Mouse (Mus musculus): ENCODE data around the gene P3h3. TPM values are rescaled to one million over a fixed set of nuclear protein-coding genes. Genes with fewer than 3 reads are reported as not detected.
"Not testable (repeated sequence)": the region's sequence is repeated elsewhere in the genome, so short reads cannot be mapped to it uniquely, and the experiment has no call there.

P3h3 gene
- polyA plus RNA-seq, 1 experiment from 2014 or later: 28.1 TPM

- 41% methylated on average over 3 of the region's 3 CpGs for WGBS
- DNase-seq (ENCODE audit: low spot score) (no peak), ATAC-seq (replicated peaks; ENCODE audit: low FRiP score, low TSS enrichment, low read depth) (no peak)
- H3K36me3 ChIP-seq (ENCODE audit: control insufficient read depth, insufficient read depth, low read length): no peaks in the 10 kb centered on the region
- H3K4me3 ChIP-seq (ENCODE audit: low read depth, low read length): no peak overlapping the region
- H3K9me3 ChIP-seq (ENCODE audit: control insufficient read depth, low read length): no peaks in the 10 kb centered on the region
- no peak overlapping the region for H3K9ac ChIP-seq (ENCODE audit: low read length)
- H3K4me2 ChIP-seq (ENCODE audit: low read length): no peak overlapping the region
- H3K27me3 ChIP-seq (replicated peaks; ENCODE audit: control insufficient read depth, insufficient read depth, low read length): no peaks in the 10 kb centered on the region
- H3K27ac ChIP-seq (ENCODE audit: low read depth): no peak overlapping the region
- H3K4me1 ChIP-seq (replicated peaks; ENCODE audit: control insufficient read depth, insufficient read depth, low read length): no peaks in the 10 kb centered on the region
Observed at GRCm38 (mm10) chr6:124898359-124898758, 40.8 kb upstream of the P3h3 start.

GRCm38 (mm10) chr6:124894113-124894512 is 36.6 kb upstream of the P3h3 start:
- not testable (repeated sequence) for H3K27ac ChIP-seq (ENCODE audit: low read depth); H3K9ac ChIP-seq (ENCODE audit: low read length); H3K4me1 ChIP-seq (replicated peaks; ENCODE audit: control insufficient read depth, insufficient read depth, low read length); H3K4me3 ChIP-seq (ENCODE audit: low read depth, low read length); H3K36me3 ChIP-seq (ENCODE audit: control insufficient read depth, insufficient read depth, low read length); H3K9me3 ChIP-seq (ENCODE audit: control insufficient read depth, low read length); ATAC-seq (replicated peaks; ENCODE audit: low FRiP score, low TSS enrichment, low read depth); H3K27me3 ChIP-seq (replicated peaks; ENCODE audit: control insufficient read depth, insufficient read depth, low read length); H3K4me2 ChIP-seq (ENCODE audit: low read length); DNase-seq (ENCODE audit: low spot score)
- 78% methylated on average over 2 of the region's 2 CpGs for WGBS

GRCm38 (mm10) chr6:124890997-124891396 is 33.4 kb upstream of the P3h3 start:
- Histone ChIP-seq H3K9ac (ENCODE audit: low read length) (no peak overlapping the region), H3K4me2 (ENCODE audit: low read length) (no peak overlapping the region), H3K9me3 (ENCODE audit: control insufficient read depth, low read length) (no peaks in the 10 kb centered on the region), H3K27ac (ENCODE audit: low read depth) (no peak overlapping the region), H3K27me3 (replicated peaks; ENCODE audit: control insufficient read depth, insufficient read depth, low read length) (no peaks in the 10 kb centered on the region), H3K4me3 (ENCODE audit: low read depth, low read length) (no peak overlapping the region), H3K4me1 (replicated peaks; ENCODE audit: control insufficient read depth, insufficient read depth, low read length) (no peaks in the 10 kb centered on the region), H3K36me3 (ENCODE audit: control insufficient read depth, insufficient read depth, low read length) (no peaks in the 10 kb centered on the region)
- 58% methylated on average over 6 of the region's 6 CpGs for WGBS
- ATAC-seq (replicated peaks; ENCODE audit: low FRiP score, low TSS enrichment, low read depth) (no peak), DNase-seq (ENCODE audit: low spot score) (no peak)

DNA sequence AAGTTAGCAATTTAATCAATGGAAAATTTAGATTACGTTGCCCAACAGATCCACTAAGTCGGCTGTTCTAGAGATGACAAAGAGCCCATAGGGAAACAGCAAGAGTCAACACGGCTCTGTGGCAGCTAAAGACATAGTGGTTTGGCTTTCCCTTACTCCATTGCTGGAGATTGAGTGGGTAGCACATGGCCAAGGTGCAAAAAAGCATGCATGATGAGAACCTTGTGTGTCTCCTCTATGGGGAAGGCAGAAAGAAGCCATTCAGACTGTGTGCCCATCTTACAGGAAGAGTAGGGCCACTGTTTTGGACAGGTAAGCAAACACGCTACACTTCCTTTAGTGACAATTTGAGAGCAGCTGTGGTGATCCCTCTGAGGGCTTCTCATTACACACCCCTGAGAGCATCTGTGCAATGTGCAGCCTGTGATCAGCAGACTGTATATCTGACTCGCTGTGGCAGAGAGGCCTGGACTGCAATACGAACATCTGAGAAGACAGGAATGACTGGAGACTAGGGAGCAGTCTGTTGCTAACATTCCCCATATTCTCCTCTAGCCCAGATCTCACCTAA is 31.1 kb upstream of the P3h3 start:
- ATAC-seq (replicated peaks; ENCODE audit: low FRiP score, low TSS enrichment, low read depth) (no peak), DNase-seq (ENCODE audit: low spot score) (no peak)
- H3K4me1 ChIP-seq (replicated peaks; ENCODE audit: control insufficient read depth, insufficient read depth, low read length): no peaks in the 10 kb centered on the region
- 88% methylated on average over 6 of the region's 6 CpGs for WGBS
- no peak overlapping the region for H3K27ac ChIP-seq (ENCODE audit: low read depth)
- H3K27me3 ChIP-seq (replicated peaks; ENCODE audit: control insufficient read depth, insufficient read depth, low read length): no peaks in the 10 kb centered on the region
- no peaks in the 10 kb centered on the region for H3K36me3 ChIP-seq (ENCODE audit: control insufficient read depth, insufficient read depth, low read length)
- no peak overlapping the region for H3K9ac ChIP-seq (ENCODE audit: low read length)
- no peak overlapping the region for H3K4me2 ChIP-seq (ENCODE audit: low read length)
- H3K4me3 ChIP-seq (ENCODE audit: low read depth, low read length): no peak overlapping the region
- no peaks in the 10 kb centered on the region for H3K9me3 ChIP-seq (ENCODE audit: control insufficient read depth, low read length)

GRCm38 (mm10) chr6:124887986-124888385 is 30.4 kb upstream of the P3h3 start, which contains the start of gene Cd4:
Gene Cd4 (minus strand): TSS chr6:124888221.
- 68% methylated on average over 9 of the region's 9 CpGs for WGBS
- ATAC-seq (replicated peaks; ENCODE audit: low FRiP score, low TSS enrichment, low read depth) (no peak), DNase-seq (ENCODE audit: low spot score) (no peak)
- H3K4me2 ChIP-seq (ENCODE audit: low read length): no peak within 1 kb of the TSS
- no peaks in the 10 kb centered on the region for H3K36me3 ChIP-seq (ENCODE audit: control insufficient read depth, insufficient read depth, low read length)
- no peak within 1 kb of the TSS for H3K27ac ChIP-seq (ENCODE audit: low read depth)
- H3K4me1 ChIP-seq (replicated peaks; ENCODE audit: control insufficient read depth, insufficient read depth, low read length): no peaks in the 10 kb centered on the region
- H3K9me3 ChIP-seq (ENCODE audit: control insufficient read depth, low read length): no peaks in the 10 kb centered on the region
- no peaks in the 10 kb centered on the region for H3K27me3 ChIP-seq (replicated peaks; ENCODE audit: control insufficient read depth, insufficient read depth, low read length)
- no peak within 1 kb of the TSS for H3K4me3 ChIP-seq (ENCODE audit: low read depth, low read length)
- H3K9ac ChIP-seq (ENCODE audit: low read length): no peak within 1 kb of the TSS

- H3K27ac ChIP-seq (ENCODE audit: low read depth): no peak overlapping the region
- H3K9ac ChIP-seq (ENCODE audit: low read length): no peak overlapping the region
- ATAC-seq (replicated peaks; ENCODE audit: low FRiP score, low TSS enrichment, low read depth) (no peak), DNase-seq (ENCODE audit: low spot score) (no peak)
- H3K4me1 ChIP-seq (replicated peaks; ENCODE audit: control insufficient read depth, insufficient read depth, low read length): no peaks in the 10 kb centered on the region
- H3K4me2 ChIP-seq (ENCODE audit: low read length): no peak overlapping the region
- no peaks in the 10 kb centered on the region for H3K36me3 ChIP-seq (ENCODE audit: control insufficient read depth, insufficient read depth, low read length)
- no peak overlapping the region for H3K4me3 ChIP-seq (ENCODE audit: low read depth, low read length)
- no peaks in the 10 kb centered on the region for H3K9me3 ChIP-seq (ENCODE audit: control insufficient read depth, low read length)
- H3K27me3 ChIP-seq (replicated peaks; ENCODE audit: control insufficient read depth, insufficient read depth, low read length): no peaks in the 10 kb centered on the region
- WGBS: 90% methylated on average over 8 of the region's 8 CpGs
Observed at GRCm38 (mm10) chr6:124885956-124886381, 28.4 kb upstream of the P3h3 start.

GRCm38 (mm10) chr6:124884714-124885500 is 27.4 kb upstream of the P3h3 start:
- Histone ChIP-seq H3K9ac (ENCODE audit: low read length) (no peak overlapping the region), H3K27ac (ENCODE audit: low read depth) (no peak overlapping the region), H3K4me1 (replicated peaks; ENCODE audit: control insufficient read depth, insufficient read depth, low read length) (no peaks in the 10 kb centered on the region), H3K4me2 (ENCODE audit: low read length) (no peak overlapping the region), H3K36me3 (ENCODE audit: control insufficient read depth, insufficient read depth, low read length) (no peaks in the 10 kb centered on the region), H3K27me3 (replicated peaks; ENCODE audit: control insufficient read depth, insufficient read depth, low read length) (no peaks in the 10 kb centered on the region), H3K9me3 (ENCODE audit: control insufficient read depth, low read length) (no peaks in the 10 kb centered on the region), H3K4me3 (ENCODE audit: low read depth, low read length) (no peak overlapping the region)
- DNase-seq (ENCODE audit: low spot score) (no peak), ATAC-seq (replicated peaks; ENCODE audit: low FRiP score, low TSS enrichment, low read depth) (no peak)
- WGBS: 67% methylated on average over 10 of the region's 10 CpGs

DNA sequence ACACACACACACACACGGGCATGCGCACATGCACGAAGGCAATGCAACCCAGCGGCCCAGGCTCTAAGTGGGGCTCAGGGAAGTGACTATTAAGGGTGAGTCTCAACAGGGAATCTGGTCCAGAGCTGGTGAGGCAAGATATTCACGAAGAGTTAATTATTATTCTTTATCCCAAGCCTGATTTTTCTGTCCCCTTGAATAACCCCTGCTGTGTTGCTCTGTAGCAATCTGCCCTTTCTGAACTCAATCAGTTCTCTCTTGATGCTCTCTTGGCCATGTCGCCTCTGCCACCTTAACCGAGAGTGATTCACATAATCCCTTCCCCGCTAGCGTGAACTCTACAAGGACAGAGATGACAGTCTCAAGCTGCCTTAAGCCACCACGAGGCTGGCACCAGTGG is 25.8 kb upstream of the P3h3 start:
- Histone ChIP-seq H3K4me1 (replicated peaks; ENCODE audit: control insufficient read depth, insufficient read depth, low read length) (no peaks in the 10 kb centered on the region), H3K27me3 (replicated peaks; ENCODE audit: control insufficient read depth, insufficient read depth, low read length) (no peaks in the 10 kb centered on the region), H3K4me2 (ENCODE audit: low read length) (no peak overlapping the region), H3K9me3 (ENCODE audit: control insufficient read depth, low read length) (no peaks in the 10 kb centered on the region), H3K27ac (ENCODE audit: low read depth) (no peak overlapping the region), H3K36me3 (ENCODE audit: control insufficient read depth, insufficient read depth, low read length) (no peaks in the 10 kb centered on the region), H3K9ac (ENCODE audit: low read length) (no peak overlapping the region), H3K4me3 (ENCODE audit: low read depth, low read length) (no peak overlapping the region)
- DNase-seq (ENCODE audit: low spot score): no peak
- WGBS: 77% methylated on average over 10 of the region's 10 CpGs
- ATAC-seq (replicated peaks; ENCODE audit: low FRiP score, low TSS enrichment, low read depth): no peak

DNA sequence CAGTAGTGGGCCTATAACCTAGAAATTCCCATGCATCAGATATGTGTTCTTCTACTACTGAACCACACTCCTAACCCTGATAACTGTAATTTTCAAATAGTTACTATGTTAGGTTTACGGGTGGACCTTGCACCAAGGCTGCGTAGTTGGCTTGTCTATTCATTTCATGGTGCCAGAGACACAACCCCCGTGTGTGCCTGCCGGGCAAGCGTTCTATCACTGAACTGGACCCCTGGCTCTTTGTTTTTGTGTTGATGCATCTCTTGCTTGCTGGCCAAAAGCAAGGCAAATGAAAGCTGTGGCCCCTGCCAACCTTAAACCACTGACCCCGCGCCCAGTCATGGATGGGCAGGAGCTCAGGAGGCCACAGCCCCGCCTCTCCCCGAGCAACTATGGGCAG is 24.3 kb upstream of the P3h3 start:
- no peaks in the 10 kb centered on the region for H3K9me3 ChIP-seq (ENCODE audit: control insufficient read depth, low read length)
- DNase-seq (ENCODE audit: low spot score) (no peak), ATAC-seq (replicated peaks; ENCODE audit: low FRiP score, low TSS enrichment, low read depth) (no peak)
- no peak overlapping the region for H3K4me2 ChIP-seq (ENCODE audit: low read length)
- no peaks in the 10 kb centered on the region for H3K27me3 ChIP-seq (replicated peaks; ENCODE audit: control insufficient read depth, insufficient read depth, low read length)
- no peak overlapping the region for H3K27ac ChIP-seq (ENCODE audit: low read depth)
- no peak overlapping the region for H3K9ac ChIP-seq (ENCODE audit: low read length)
- H3K4me3 ChIP-seq (ENCODE audit: low read depth, low read length): no peak overlapping the region
- H3K4me1 ChIP-seq (replicated peaks; ENCODE audit: control insufficient read depth, insufficient read depth, low read length): no peaks in the 10 kb centered on the region
- no peaks in the 10 kb centered on the region for H3K36me3 ChIP-seq (ENCODE audit: control insufficient read depth, insufficient read depth, low read length)
- WGBS: 88% methylated on average over 9 of the region's 9 CpGs

Measured in intestine, embryonic 14.5 days (tissue).